Mouse (Mus musculus) E14TG2a.4 (cell line): ENCODE measurements around the gene Mios.

ENCODE experiments used
- H3K27me3 ChIP-seq: 2 replicates; pipeline ENCODE4 v1.6.1; 2014; ENCODE audit warnings: low read length, control low read depth; ENCODE audit not compliant: insufficient read depth
- H3K36me3 ChIP-seq: 2 replicates; pipeline ENCODE4 v1.6.1; 2014; ENCODE audit warnings: low read length, control low read depth; ENCODE audit not compliant: insufficient read depth
- H3K4me1 ChIP-seq: replicated peaks from 2 replicates; pipeline ENCODE4 v1.6.1; 2014; ENCODE audit warnings: low read depth, low read length, control low read depth
- H3K4me3 ChIP-seq: replicated peaks from 2 replicates; pipeline ENCODE4 v1.5.1; 2014; ENCODE audit warnings: mild to moderate bottlenecking, low read length
- H3K9me3 ChIP-seq: 2 replicates; pipeline ENCODE4 v1.6.1; 2014; ENCODE audit warnings: low read length, control low read depth
- CTCF ChIP-seq: conservative IDR thresholded peaks from 2 replicates; pipeline ENCODE4 v1.5.1; 2014; ENCODE audit warnings: low read length
- NANOG ChIP-seq: IDR thresholded peaks from 2 replicates; pipeline ENCODE4 v1.6.1; 2014; ENCODE audit warnings: borderline replicate concordance, low read length, mixed read lengths
- POU5F1 ChIP-seq: IDR thresholded peaks from 2 replicates; pipeline ENCODE4 v1.6.1; 2014; ENCODE audit warnings: low read length, borderline replicate concordance

The Mios gene

DNA sequence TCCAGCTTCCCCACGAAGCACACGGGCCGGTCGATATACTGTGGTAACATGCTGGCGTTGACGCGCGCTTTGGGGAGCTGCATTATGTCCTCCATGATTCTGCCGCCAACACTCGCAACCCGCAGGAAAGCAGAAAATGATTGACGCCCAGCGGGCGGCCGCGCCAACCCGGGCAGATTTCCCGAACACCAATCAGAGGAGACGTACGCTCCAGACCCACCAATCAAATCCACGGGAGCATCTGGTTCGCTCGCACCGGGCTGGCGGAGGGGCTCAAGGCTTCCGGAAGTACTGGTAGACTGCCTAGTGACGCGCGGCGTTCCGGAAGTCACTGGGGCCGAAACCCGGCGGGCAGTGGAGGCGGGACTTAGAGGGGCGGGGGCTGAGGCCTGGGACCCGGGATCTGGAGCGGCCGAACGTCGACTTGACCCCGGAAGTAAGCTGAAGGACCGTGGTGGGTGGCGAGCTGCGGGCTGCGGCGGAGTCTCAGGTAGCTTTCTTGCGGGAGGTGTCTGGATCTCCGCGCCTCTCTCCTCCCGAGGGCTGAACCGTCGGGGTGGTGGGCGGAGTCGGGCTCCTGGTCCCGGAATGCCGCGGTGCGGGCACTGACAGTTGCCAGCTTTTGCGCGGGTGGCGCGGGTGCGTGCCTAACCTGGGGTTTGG is 50.1 kb downstream of the Mios start, which contains the start of the genes Rpa3, Umad1 and Gm45062:
TSS of gene Rpa3 (minus strand) at position 170 of the 663 bp plus-strand sequence.
TSS of gene Umad1 (plus strand) at position 285 of the 663 bp plus-strand sequence.
TSS of gene Gm45062 (plus strand) at position 447 of the 663 bp plus-strand sequence.
- TF ChIP-seq NANOG (peak; percentile 11; the same call in 1 of the 2 replicates), POU5F1 (no peak)
- H3K4me1 ChIP-seq = peaks cover 8% of the 10 kb centered on the region
- H3K27me3 ChIP-seq = no peaks in the 10 kb centered on the region; the same call in 1 of the 2 replicates
- H3K4me3 ChIP-seq = peak within 1 kb of the TSS; percentile 94
- H3K9me3 ChIP-seq = peaks cover 25% of the 10 kb centered on the region
- peaks cover 16% of the 10 kb centered on the region for H3K36me3 ChIP-seq

DNA sequence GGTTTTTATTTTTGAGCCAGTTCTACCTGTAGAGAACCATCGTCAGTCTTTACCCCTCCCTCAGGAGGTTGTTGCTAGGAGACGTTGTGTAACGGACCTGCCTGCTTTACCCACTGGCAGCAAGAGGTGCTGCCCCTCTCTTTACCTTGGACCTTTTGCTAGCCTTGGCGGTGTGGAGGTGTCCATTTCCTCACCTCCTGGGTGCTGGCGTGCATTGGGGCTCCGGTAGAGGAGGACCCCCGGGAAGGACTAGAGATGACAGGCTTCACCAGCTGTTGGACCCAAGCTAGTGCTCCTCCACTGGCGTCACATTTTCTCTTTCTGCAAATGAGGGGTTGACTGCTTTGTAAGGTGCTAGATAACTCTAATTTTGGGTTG is 50.6 kb downstream of the Mios start:
- Histone ChIP-seq H3K4me3 (peak overlapping the region; percentile 94), H3K27me3 (no peaks in the 10 kb centered on the region; the same call in 1 of the 2 replicates), H3K4me1 (peaks cover 8% of the 10 kb centered on the region), H3K36me3 (peaks cover 13% of the 10 kb centered on the region), H3K9me3 (peaks cover 20% of the 10 kb centered on the region)
- TF ChIP-seq NANOG (no peak), CTCF (no peak), POU5F1 (no peak)

DNA sequence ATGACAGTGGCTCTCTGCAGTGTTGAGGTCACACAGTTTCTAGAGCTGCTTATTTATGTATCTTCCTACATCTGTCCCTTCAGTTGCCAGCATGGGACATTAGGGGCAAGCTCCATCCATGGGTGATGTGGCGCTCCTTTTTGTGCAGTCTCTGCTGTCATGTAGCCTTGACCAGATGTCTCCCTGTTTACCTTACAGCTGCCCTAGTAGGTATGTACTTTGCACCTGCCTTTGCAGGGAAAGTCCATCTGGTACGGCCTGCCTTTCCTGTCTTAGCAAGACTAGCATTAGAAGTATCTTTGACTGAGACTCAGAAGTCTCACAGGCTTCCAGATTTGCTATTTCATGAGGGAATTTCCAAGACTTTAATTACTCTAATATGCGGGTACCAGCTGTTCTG is 62.0 kb downstream of the Mios start:
- Histone ChIP-seq H3K36me3 (no peaks in the 10 kb centered on the region), H3K4me3 (no peak overlapping the region), H3K4me1 (no peaks in the 10 kb centered on the region), H3K9me3 (no peaks in the 10 kb centered on the region), H3K27me3 (no peaks in the 10 kb centered on the region)
- TF ChIP-seq NANOG = no peak
- no peak for TF ChIP-seq CTCF
- TF ChIP-seq POU5F1 = no peak

DNA sequence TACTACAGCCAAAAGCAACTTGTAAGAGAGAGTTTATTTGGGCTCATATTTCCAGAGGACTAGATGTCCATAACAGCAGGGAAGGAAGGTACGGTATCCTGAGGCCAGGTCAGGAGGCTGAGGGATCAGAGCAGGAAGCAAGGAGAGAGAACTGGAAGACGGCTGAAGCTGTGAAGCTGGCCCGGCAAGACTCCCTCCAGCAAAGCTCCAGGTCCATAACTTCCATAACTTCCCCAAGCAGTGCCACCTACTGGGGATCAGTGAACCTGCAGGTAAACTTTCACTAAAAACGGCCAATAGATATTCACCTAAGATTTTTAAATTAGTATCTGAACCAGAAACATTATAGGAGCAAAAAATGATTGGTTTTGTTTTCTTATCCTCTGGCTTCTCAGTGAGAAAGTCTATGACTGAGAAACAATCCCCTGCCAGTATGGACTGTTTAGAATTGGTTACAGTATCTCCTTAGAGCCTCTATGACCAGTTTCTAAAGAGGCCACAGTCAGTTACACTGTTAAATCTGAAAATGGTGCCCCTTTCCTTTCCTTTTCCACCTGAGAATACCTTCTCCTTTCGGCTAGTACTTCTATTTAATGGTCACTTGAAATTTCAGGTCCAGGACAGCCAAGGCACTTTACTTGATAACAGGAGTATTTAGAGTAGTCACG is 65.5 kb downstream of the Mios start:
- no peak for TF ChIP-seq POU5F1
- peak; percentile 49 for TF ChIP-seq CTCF
- no peaks in the 10 kb centered on the region for H3K36me3 ChIP-seq
- H3K9me3 ChIP-seq = no peaks in the 10 kb centered on the region
- H3K4me1 ChIP-seq = no peaks in the 10 kb centered on the region
- H3K27me3 ChIP-seq = no peaks in the 10 kb centered on the region
- H3K4me3 ChIP-seq = no peak overlapping the region

DNA sequence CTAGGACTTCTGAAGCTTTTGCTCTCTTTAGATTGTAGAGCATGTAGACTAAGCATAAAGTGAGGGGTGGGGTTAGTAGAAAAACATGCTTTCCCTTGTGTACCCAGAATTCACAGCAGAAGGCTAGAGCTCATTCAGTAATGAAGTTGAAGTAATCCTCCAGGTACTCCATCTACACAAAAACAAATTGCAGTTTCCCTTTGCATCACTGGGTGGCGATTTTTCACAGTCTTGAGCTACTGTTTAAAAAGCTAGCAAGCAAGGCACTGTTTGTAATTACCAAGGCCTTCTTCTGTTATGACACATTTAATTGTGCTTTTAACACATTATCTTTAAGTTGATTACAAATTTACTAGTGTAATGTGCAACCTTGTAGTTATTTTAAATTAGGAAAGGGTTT is 66.1 kb downstream of the Mios start:
- no peaks in the 10 kb centered on the region for H3K36me3 ChIP-seq
- TF ChIP-seq CTCF = peak; percentile 37
- TF ChIP-seq POU5F1 = no peak
- no peak for TF ChIP-seq NANOG
- no peaks in the 10 kb centered on the region for H3K4me1 ChIP-seq
- no peaks in the 10 kb centered on the region for H3K9me3 ChIP-seq
- no peak overlapping the region for H3K4me3 ChIP-seq
- H3K27me3 ChIP-seq = no peaks in the 10 kb centered on the region

DNA sequence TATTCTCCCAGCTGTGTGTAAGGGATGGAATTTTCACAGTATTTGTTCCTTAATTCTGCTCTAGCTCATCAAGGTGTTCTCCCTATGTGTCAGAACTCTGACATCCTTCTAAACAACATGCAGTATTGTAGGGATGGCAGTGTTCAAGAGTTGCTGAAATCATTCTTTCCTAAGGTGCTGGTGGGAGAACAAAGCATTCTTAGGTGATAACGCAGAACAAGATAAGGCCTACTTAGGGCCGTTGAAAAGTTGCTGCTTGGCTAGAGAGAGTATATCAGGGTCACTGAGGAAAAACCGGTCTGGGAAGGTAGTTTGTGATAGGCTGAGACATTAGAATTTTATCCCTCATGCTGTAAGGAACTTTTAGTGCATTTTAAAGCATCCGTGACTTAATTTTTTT is 67.4 kb downstream of the Mios start:
- Histone ChIP-seq H3K36me3 (no peaks in the 10 kb centered on the region), H3K4me3 (no peak overlapping the region), H3K9me3 (no peaks in the 10 kb centered on the region), H3K4me1 (no peaks in the 10 kb centered on the region), H3K27me3 (no peaks in the 10 kb centered on the region)
- TF ChIP-seq POU5F1 = no peak
- no peak for TF ChIP-seq CTCF
- no peak for TF ChIP-seq NANOG

DNA sequence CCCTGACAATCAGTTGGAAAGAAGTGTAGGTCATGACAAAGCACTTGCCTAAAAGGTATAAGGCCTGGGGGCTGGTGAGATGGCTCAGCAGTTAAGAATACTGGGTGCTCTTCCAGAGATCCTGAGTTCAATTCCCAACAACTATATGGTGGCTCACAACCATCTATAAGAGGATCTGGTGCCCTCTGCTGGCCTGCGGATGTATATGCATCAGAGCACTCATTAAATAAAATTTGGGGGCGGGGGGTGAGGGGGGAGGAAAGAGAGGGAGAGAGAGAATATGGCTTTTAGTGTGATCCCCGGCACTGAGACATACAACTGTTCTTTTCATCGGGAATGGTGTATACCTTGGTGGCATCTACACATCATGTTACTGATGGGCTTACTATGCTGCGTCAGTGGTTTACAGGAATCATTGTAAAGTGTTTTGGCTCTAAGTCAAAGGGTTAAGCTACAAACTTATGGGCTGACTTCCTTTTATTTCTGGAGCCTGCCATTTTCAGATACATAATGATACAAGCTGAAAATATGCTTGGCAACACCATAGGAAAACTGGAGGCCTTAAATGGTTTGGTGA is 69.5 kb downstream of the Mios start:
- Histone ChIP-seq H3K27me3 (no peaks in the 10 kb centered on the region), H3K36me3 (no peaks in the 10 kb centered on the region), H3K4me1 (no peaks in the 10 kb centered on the region), H3K9me3 (no peaks in the 10 kb centered on the region), H3K4me3 (no peak overlapping the region)
- no peak for TF ChIP-seq CTCF
- no peak for TF ChIP-seq NANOG
- TF ChIP-seq POU5F1 = no peak

DNA sequence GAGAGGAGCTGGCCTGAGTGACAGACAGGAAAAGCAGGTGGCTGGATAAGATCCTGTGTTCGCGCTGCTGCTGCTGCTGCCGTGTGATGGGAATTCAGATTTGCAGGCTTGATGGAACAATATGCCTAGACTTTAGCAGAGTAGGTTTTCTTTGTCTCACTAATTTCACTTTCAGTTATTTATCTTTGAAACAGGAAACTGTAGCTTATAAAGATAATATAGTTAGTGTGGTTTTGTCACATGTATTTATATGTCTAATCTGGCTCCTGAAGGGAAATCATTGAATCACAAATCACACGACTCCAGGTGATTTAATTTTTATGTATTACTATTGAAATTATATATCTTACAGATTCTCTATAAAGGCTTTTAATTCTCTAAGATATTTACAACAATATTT is 74.2 kb downstream of the Mios start:
- no peaks in the 10 kb centered on the region for H3K36me3 ChIP-seq
- H3K4me1 ChIP-seq = no peaks in the 10 kb centered on the region
- no peak for TF ChIP-seq POU5F1
- no peak for TF ChIP-seq NANOG
- no peak for TF ChIP-seq CTCF
- H3K4me3 ChIP-seq = no peak overlapping the region
- H3K9me3 ChIP-seq = no peaks in the 10 kb centered on the region
- no peaks in the 10 kb centered on the region for H3K27me3 ChIP-seq
